Mouse (Mus musculus): ENCODE measurements around the gene Gm9936.
"Not testable (repeated sequence)": the region's sequence is repeated elsewhere in the genome, so short reads cannot be mapped to it uniquely, and the experiment has no call there.

Gm9936 gene

GRCm38 (mm10) chr5:114858582-114858981 lies at the start of gene Gm9936:
TSS of gene Gm9936 (minus strand) at chr5:114858682.
- DNase-seq: no peak

DNA sequence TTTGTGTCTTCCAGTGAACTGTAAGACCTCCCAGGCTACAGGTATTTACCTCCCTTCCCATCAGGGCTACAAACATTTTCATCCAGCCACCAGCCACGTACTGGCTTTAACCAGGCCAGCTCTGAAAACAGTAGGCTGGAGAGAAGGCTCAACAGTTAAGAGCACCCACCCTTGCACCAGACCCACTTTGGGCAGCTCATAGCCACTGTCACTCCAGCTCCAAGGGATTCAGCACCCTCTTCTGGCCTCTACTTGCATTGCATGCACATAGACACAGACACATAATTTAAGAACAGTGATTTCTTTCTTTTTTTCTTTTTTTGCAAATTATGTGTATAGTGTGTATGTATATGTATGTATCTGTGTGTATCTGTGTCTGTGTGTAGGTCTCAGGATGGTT lies 43.9 kb upstream of the Gm9936 start:
- peak; percentile 45 for DNase-seq

- no peak for DNase-seq
Measured at GRCm38 (mm10) chr5:114898857-114899256, 40.4 kb upstream of the Gm9936 start.

DNA sequence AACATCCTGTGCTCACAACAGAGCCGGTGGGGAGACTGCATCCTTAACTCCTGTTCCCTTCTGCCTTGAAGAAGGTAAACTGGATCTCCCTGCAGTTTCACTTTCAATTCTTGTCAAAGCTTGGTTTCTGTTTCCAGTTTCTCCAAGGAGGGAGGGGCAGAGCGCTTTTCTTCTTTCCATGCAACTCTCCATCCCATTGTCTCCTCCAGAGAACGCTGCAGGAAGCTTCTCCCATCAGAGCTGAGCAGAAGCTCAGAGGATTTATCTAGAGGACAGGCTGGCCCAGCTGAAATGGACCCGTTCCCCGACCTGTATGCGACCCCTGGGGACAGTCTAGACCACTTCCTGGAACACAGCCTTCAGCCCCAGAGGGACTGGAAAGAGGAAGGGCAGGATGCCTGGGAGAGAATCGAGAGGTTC lies 38.9 kb upstream of the Gm9936 start:
- DNase-seq: no peak

DNA sequence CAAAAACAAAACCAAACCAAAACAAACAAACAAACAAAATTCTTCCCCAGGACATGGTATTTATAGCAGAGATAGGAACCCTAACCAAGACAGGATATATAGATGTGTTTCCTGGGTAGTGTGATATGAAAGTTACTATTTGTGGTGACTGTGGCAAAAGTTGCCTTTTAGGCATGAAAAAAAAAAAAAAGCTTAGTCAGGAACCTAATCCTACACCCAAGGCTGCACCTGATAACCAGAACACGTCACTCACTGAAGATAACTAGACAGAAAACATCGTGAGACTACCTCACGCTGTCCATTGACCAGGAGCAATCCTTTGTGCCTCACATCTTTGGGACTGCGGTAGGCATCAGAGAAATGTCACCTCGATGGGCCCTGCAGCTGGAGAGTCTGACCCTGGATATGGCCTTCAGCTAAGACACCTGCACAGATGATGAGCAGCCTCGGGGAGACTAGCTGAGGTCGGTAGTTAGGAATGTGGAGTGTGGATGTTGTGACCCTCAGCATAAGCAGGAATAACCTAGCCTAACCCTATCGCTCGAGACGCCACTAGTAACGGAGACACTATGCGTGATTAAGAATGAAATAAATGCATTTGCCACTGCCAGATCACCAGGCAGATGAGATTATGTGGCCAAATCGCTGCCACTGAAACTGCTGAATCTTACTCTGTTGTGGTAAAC lies 38.3 kb upstream of the Gm9936 start, which contains the start of gene Oasl2:
Oasl2 (plus strand) TSS at position 249 of the 686 bp plus-strand sequence.
- DNase-seq: no peak

GRCm38 (mm10) chr5:114895542-114895941 lies 37.1 kb upstream of the Gm9936 start:
- no peak for DNase-seq

- no peak for DNase-seq
Measured at GRCm38 (mm10) chr5:114888995-114889394, 30.5 kb upstream of the Gm9936 start.

- no peak for DNase-seq
Measured at GRCm38 (mm10) chr5:114886801-114887200, 28.3 kb upstream of the Gm9936 start.

- no peak for DNase-seq
Measured at GRCm38 (mm10) chr5:114883022-114883421, 24.5 kb upstream of the Gm9936 start.

- DNase-seq: not testable (repeated sequence)
Measured at GRCm38 (mm10) chr5:114882319-114882718, 23.8 kb upstream of the Gm9936 start.

DNA sequence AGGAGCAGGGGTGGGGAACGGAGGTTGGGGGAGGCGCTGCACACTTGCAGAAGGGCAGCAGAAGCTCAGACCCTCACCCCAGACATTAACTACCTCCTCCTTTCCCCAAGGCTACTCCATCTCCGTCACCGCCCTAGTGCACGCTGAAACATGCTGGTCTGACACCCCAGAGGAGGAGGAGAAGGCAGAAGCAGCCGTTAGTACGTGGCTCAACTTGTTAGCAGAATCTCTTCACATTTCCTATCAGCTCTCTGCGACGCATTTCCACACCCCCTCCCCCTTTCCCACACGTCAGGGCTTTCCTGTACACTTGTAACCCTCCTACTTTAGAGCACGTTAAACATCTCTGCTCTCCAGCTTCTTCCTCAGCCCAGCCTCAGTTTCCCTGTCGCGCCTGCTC lies 20.9 kb upstream of the Gm9936 start:
- DNase-seq: no peak

GRCm38 (mm10) chr5:114877487-114877886 lies 19.0 kb upstream of the Gm9936 start:
- DNase-seq: no peak

DNA sequence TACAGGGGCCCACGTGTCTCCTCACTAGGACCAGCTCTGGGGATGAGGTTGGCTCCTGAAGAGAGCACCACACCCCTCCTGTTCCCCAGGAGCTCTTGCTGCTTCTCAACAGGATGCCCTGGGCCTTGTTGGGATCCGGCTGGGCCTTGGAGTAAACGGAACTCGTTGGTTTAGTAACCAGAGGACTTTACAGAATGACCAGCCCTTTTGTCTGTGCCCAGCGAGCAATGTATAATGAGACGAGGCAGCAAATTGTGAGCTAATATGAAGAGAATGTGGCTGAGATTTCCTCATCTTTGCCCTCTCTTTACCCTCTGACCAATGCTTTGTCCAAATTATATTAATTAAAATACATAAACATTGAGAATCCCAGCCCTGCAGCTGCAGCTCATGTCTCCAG lies 17.8 kb upstream of the Gm9936 start:
- no peak for DNase-seq

GRCm38 (mm10) chr5:114875858-114876257 lies 17.4 kb upstream of the Gm9936 start:
- DNase-seq: no peak

- no peak for DNase-seq
Measured at GRCm38 (mm10) chr5:114865279-114865678, 6.8 kb upstream of the Gm9936 start.

DNA sequence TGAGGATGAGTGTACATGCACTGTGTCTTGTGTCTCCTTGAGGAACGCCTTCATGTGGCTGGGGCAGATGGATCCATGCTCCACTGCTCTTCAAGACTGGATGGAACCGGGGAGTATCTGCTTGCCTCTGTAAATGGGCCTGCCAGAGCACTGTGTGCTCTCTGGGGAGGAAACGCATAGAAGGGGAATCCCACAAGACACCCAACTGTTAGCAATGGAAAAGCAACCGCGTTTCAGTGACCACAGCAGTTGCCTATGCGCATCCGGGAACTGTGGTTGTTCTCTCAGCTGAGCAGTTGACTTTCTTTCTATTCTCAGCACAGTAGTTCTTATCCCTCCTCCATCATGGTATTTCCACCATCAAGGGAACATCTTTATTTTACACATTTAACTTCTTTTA lies 6.3 kb upstream of the Gm9936 start:
- DNase-seq: no peak

DNA sequence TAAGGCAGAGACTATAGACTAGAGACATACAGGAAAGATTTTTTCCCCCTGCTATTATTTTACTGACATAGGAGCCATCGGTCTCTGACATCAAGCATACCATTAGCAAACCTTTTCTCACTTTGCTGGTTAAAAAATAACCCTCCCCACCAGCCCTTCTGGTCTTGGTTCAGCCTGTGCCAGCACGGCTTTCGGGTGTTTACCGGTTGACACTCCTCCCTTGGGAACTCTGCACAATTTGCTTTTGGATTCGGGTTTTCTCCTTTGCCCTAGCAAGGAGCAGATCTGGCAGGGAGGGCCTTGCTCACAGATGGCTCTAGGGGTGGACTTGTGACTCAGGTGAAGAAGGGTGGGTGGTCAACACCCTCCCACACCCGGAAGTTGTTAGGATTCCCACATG lies 3.2 kb upstream of the Gm9936 start:
- no peak for DNase-seq

GRCm38 (mm10) chr5:114859253-114859652 lies 771 bp upstream of the Gm9936 start:
- DNase-seq: peak; percentile 77

DNA sequence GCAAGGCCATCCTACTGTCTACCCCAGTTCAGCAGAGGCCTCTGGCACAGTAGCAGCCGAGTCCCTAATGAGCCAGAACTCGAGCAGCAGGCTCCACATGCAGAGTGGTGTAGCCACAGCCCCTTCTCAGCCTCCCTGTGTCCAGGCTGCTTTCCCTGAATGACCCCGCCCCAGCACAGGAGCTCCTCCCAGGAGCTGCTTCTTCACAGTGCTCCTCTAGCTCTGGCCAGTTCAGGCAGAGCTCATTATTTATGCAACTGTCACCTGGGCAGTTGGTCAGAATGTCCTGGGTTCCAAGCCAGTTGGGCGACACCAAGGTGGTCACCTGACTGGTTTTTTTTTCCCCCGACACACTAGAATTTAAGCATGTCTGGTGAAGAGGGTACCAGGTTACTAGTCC lies 5.1 kb downstream of the Gm9936 start, which contains the start of gene 4930519G04Rik:
4930519G04Rik (plus strand) TSS at position 301 of the 400 bp plus-strand sequence.
- not testable (repeated sequence) for DNase-seq

- DNase-seq: no peak
Measured at GRCm38 (mm10) chr5:114851565-114852236, 6.8 kb downstream of the Gm9936 start.

- DNase-seq: not testable (repeated sequence)
Measured at GRCm38 (mm10) chr5:114844371-114844770, 14.1 kb downstream of the Gm9936 start.

GRCm38 (mm10) chr5:114842674-114843073 lies 15.8 kb downstream of the Gm9936 start:
- no peak for DNase-seq

DNA sequence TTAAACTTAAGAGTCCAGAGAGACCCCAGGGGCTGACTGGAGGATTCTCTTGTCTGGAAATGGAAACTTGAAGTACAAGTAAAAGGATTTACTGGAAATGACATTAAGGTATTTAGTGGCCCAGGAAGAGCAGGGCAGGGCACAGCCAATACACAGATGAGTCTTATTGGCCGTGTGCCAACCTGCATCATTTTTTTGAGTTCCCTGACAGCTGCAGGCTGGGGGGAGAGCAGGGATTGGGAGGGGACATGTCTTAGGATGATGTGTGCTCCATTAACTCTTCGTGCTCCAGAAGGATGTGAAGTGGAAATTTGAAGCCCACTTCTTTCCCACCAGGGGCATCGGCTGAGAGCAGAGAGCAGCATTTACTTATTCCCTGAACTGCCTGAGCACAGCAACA lies 16.3 kb downstream of the Gm9936 start:
- not testable (repeated sequence) for DNase-seq

- DNase-seq: not testable (repeated sequence)
Measured at GRCm38 (mm10) chr5:114840481-114840880, 18.0 kb downstream of the Gm9936 start.

Measured in right cerebral cortex, postnatal 14 days (tissue).